Mouse (Mus musculus): ENCODE results near the gene Klhdc7a.

Klhdc7a gene

DNA sequence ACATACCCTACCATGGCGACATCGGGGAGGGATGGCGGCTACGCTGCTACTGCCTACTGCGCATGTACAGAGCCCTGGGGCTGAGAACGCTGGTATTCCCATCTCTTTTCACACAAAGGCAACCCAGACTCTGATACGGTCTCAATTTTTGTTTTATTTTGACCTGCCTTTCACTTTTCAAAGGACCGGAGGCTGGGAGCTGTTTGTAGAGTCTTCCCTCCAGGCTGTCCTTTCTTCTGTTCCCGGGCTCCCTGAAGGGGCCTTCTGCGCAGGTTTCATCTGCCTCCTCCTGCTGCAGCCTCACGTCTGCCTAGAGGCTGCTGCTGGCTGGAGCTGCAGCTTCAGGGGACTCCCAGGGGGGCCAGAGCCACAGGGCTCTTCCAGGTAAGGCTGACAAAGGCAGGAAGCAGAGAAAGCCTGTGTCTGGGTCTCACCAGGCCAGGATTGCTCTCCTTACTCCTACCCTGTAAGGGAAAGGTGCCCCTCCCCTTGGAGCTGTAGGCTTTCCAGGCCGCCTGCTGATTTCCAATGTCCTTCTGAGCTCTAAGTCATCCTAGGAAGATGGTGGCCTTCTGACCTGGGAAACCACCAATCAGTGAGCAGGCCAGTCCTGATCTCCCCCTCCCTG, 7.6 kb downstream of the Klhdc7a start:
- no peak for DNase-seq

DNA sequence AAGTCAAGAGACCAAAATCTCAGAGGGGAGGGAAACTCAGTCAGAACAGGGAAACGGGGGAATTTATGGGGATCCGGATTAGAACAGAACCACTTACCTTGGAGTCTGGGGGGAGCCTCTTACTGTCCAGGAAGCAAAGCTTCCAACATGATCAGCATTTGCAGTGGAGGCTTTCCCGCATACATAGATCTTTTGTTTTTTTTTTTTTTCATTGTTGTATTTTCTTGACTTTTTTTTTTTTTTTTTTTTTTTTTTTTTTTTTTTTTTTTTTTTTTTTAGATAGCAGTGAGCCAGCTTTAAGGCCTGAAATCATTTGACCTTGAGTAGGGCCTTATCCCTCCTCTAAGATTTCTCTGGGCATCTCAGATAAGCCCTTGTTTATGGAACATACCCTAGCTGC, 8.6 kb downstream of the Klhdc7a start:
- no peak for DNase-seq

DNA sequence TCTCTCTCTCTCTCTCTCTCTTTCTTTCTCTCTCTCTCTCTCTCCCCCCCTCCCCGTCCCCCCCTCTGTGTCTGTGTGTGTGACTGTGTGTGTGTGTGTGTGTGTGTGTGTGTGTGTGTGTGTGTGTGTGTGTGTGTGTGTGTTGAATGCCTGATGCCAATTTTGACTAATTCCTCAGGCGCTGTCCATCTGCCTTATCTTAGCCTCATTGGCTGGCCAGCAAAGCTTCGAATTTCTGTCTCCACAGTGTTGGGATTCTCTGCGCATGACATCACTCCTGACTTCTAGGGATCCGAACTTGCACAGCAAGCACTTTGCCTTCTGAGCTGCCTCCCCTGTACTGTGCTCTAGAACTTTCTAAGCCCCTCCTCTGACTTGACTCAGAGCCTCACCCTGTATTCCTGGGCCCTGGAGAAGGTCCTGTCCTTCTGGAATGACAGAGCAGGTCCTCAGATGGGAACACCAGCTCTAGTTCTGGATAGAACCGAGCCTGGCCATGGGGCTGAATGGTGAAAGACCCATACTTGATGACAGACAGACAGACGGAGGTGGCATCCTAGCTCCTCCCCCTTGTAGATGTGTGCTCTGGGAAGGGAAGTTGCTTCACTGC, 16.8 kb downstream of the Klhdc7a start:
- DNase-seq, result no peak

DNA sequence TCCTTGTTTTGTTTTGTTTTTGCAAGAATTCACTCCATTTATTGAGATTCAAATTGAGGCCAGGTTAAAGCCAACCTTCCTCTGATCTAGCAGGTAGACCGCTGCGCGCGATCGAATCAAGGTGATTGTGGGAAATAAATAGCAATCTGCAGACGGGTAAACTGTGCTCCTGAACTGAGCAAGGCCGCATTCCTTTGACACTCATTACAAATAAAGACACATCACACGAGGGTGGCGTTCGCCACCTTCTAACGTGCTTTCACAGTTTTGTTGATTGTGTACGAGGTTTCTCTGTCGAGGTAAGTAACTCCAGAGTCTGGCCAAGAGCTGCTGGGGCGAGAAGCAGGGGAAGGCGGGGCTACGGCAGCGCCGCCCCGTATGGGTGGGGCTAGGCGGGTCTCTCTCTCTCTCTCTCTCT, 17.4 kb downstream of the Klhdc7a start:
- DNase-seq, result peak; percentile 49

DNA sequence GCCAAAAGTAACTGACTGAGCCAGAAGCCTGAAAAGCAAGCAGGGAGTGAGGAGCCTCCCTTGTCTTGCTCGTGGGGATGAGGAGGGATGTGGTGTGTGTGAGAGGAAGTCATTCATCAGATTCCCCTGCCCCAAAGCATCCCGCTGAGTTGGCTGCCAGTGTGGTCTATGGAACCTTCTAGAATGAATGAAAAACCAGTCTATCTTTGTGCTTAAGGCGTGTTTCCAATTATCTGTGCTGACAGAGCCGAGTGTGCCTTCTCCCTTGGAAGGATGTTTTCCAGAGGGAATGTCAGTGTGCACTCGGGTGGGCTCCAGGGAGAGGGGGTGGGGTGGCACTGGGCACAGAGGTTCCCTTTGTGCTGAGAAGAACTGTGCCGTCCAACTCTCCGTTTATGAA, 19.2 kb downstream of the Klhdc7a start:
- no peak for DNase-seq

DNA sequence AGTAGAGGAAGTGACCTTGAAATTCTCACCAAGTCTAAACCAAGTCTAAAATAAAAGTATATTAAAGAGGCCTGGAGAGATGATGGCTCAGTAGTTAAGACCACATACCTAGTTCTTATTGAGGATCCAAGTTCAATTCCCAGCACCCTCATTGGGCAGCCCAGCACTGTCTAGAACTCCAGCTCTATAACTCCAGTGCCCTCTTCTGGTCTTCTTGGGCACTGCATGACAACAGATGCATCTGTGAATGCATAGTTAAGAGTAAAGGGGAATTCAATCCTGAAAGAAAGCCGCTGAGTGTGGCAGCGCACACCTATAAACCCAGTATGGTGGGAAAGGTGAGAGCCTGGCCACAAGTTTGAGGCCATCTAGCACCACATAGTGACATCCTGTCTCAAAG, 20.5 kb downstream of the Klhdc7a start:
- no peak for DNase-seq

DNA sequence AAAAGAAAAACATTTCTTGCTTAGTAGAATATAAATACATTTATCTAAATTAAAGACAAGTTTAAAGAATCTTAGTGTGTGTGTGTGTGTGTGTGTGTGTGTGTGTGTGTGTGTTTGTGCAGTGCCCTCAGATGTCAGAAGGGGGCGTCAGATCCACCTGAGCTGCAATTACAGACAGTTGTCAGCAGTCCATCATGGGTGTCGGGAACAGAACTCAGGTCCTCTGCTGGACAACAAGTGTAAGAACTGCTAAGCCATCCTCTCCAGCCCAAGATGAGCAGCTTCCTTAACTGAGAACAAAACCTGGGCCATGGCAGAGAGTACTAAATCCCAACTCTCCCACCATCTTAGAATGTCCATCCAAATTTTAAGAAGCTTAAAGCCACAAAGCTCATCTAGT, 26.0 kb downstream of the Klhdc7a start:
- no peak for DNase-seq

DNA sequence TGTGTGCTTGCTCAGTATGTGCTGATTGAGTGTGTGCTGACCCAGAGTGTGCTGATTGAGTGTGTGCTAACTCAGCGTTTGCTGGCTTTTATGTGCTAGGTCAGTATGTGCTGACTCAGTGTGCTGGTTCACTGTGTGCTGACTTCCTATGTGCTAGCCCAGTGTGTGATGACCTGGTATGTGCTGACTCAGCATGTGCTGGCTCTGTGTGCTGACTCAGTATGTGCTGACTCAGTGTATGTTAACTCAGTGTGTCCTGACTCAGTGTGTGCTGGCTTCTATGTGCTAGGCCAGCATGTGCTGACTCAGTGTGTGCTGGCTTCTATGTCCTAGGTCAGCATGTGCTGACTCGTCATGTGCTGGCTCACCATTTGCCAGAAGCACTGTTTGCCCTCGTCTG, 32.3 kb downstream of the Klhdc7a start:
- DNase-seq, result no peak

DNA sequence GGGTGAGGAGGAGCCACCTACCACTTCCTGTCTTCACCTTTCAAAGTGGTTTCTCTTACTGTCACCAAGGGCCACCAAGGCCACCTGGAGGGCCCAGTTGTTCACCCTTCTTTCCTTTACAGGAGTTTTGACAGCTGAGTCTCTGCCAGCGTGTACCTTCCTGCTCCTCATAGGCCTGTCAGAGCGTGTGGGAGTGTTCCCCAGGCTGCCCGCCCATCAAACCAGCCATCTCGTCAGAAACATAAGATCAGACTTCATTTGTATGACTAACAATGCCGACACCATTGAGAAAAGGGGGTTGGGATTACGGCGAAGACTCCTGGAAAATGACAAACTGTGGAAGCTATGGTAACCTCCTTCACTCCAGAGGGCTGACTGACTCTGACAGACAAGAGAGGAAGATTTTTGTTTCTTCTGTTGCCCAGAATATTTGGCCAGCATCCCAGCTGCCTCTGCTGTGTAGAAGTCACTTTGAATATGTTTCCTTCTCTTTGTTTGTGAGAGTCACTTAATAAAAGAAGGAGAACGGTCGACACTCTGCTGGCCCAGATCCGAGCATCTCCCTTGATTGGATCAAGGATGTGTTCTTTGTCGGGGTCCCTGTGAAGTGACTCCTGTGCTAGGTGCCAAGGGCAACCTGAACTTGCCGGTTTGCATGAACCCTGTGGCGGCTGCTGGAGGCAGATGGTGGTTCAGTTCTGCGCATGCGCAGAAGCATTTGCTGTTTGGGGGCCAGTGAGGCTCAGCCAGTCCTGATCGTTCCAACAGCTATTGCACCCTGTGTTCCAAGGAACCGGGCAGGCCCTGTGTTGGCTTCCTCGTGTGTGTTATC, 34.6 kb downstream of the Klhdc7a start:
- DNase-seq, result no peak

DNA sequence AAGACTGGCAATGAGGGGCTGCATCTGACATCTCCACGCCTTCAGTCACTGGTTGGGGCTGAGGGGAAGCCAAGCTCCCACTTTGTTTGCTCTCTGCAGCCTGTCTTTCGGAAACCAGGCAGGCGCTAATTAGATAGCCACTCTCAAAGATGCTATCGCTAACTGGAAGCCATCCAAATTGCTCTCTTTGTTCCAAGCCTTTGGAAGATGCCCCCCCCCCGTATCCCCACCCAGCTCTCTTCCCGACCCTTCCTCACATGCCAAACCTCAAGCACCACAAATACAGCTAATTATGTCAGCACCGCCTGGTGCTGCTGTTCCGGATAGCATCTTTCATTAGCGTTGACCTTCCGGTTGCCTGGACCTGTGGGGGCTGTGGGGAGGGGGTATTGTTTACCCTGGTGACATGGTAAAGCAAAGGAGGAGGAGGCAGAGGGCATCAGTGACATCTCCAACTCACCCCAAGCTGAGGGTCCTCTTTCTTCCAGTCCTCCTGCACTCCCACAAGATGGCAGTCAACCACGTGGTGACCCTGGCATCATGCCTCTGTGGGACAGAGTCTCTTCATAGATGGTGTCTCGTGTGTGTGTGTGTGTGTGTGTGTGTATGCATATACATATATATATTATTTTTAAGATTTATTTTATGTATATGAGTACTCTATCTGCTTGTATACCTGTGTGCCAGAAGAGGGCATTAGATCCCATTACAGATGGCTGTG, 35.9 kb downstream of the Klhdc7a start:
- no peak for DNase-seq

DNA sequence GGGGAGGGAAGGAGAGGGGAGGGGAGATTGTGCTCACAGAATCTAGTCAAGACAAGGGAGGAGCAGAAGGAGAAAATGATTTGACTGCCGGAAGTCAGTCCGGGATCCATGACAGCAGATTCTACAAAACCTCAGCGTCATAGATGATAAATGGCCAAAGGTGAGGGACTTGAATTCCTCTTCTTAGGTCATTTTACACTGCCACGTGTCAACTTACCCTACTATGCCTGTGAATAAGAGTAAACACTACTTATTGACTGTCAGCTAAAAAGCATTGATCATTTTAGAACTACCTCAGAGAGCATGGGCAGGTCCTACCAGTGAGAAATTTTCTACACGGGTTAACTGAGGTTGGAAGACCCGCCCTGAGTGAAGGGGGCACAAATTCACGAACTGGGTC, 36.9 kb downstream of the Klhdc7a start:
- DNase-seq, result no peak

DNA sequence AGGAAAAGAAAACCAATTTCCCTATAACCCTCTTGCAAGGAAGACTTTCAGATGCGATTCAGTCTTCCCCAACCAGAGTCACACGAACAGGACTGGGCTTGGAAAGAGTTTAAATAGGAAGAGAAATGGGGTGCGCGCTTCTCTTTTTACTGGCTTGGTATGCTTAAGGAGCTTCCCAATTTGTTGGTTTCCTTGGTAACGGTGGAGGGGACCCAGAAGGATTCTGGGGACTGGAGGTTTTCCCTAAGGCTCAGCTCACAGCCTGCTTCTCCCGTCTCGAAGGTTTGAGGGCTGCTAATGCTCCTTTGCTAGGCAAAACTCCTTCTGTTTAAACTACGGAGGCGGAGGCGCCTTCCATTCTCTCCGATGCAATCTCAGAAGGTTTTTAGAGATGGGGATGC, 41.7 kb downstream of the Klhdc7a start:
- DNase-seq, result no peak

DNA sequence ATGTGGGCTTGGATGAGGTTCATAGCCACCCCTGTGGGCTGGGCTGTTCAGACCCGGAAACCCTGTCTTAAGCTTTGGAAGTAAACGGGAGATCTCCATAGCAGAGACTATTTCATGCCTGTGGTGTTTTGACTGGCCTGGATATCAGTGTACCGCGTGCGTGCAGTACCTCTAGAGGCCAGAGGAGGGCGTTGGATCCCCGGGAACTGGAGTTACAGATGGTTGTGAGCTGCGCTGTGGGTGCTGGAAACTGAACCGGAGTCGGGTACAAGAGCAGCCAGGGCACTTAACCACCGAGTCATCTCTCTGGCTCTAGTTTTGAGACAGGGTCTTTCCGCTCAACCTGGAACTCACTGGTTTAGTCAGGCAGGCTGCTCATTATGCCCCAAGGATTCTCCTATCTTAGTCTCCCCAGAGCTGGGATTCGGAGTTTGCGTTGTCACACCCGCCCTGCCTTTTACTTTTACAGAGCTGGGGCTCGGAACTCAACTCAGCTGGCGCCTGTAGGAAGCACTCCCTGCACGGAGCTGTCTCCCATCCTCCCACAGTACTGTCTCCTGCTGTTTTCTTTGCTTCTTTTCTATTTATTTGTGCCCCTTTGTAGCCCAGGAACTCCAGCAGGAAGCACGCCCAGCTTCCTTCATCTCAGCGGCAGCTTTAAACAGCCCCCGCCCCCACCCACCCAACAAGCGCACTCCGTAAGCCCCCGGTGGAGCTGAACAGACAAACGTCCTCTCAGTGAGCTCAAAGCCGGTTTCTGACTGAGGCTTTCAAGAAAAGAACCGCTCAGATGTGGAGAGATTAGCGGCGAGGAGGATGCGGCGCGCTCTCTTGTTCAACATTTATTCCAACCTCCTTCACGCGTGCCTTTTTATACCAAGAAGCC, 42.3 kb downstream of the Klhdc7a start:
- no peak for DNase-seq

DNA sequence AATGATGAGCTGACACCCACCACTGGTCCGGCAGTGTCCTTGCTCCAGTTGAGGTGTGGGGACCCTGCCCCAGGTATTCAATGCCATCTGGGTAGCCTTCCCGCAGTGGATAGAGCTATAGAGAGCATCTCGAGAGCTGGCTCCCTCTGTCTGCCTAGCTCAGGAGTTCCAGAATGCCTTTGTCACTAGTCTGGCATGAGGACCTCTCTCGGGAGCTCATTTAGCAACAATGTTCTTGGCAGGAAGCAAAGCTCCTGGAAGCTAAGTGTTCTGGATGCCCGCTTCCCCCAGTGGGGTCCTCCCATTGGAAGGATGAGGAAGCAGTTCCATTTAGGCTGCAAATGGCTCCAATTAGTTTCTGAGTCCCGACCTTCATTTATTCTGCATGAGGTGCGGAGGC, 51.1 kb downstream of the Klhdc7a start:
- DNase-seq, result no peak

Measured in kidney, adult 9 months (tissue).